ENCODE assay signal across 26 mouse cellular contexts in genomic region chr4:66057161-66057560, GRCm38 (mm10).
DNase-seq lines count a peak whose midpoint lies in the region; ATAC-seq and TF ChIP-seq lines count a peak whose summit lies in the region.
"Had no signal": no experiment of that assay in that cellular context is flagged by ENCODE, and none has a peak within 500 bp of the region (broad histone marks: within the 10 kb centered on the region; RNA-seq: fewer than 3 reads in every experiment).

No protein-coding gene starts in this region.

- no peak overlapping the region for H3K9ac ChIP-seq in heart, embryonic 11.5 days (ENCODE audit: low read depth, low read length)
- no peak overlapping the region for H3K9ac ChIP-seq in liver, embryonic 12.5 days
- H3K9ac ChIP-seq in liver, postnatal 0 days (replicated peaks): no peak overlapping the region
- no peak overlapping the region for H3K9ac ChIP-seq in lung, postnatal 0 days (replicated peaks; ENCODE audit: low read depth)
- H3K9ac ChIP-seq: embryonic facial prominence, embryonic 12.5 days; forebrain, embryonic 15.5 days; hindbrain, embryonic 14.5 days; lung, embryonic 14.5 days; midbrain, embryonic 15.5 days; neural tube, embryonic 15.5 days had no signal

- H3K27ac ChIP-seq in heart, embryonic 11.5 days (ENCODE audit: low read depth, low read length): no peak overlapping the region
- no peak overlapping the region for H3K27ac ChIP-seq in liver, embryonic 12.5 days
- no peak overlapping the region for H3K27ac ChIP-seq in liver, postnatal 0 days (ENCODE audit: low read depth)
- H3K27ac ChIP-seq in lung, postnatal 0 days (ENCODE audit: low read length): no peak overlapping the region
- H3K27ac ChIP-seq: embryonic facial prominence, embryonic 12.5 days; forebrain, embryonic 15.5 days; gastrocnemius, adult 2 months; hindbrain, embryonic 14.5 days; left cerebral cortex, adult 2 months; midbrain, embryonic 15.5 days; neural tube, embryonic 15.5 days had no signal

- H3K9me3 ChIP-seq in heart, embryonic 11.5 days (replicated peaks; ENCODE audit: control insufficient read depth, low read length): no peaks in the 10 kb centered on the region
- no peaks in the 10 kb centered on the region for H3K9me3 ChIP-seq in liver, embryonic 12.5 days (replicated peaks)
- H3K9me3 ChIP-seq in liver, postnatal 0 days (ENCODE audit: low read length): no peaks in the 10 kb centered on the region
- H3K9me3 ChIP-seq in lung, postnatal 0 days (ENCODE audit: low read length): no peaks in the 10 kb centered on the region
- H3K9me3 ChIP-seq: embryonic facial prominence, embryonic 12.5 days; forebrain, embryonic 15.5 days; midbrain, embryonic 15.5 days; neural tube, embryonic 15.5 days had no signal

- H3K4me2 ChIP-seq in heart, embryonic 11.5 days: no peak overlapping the region
- no peak overlapping the region for H3K4me2 ChIP-seq in liver, embryonic 12.5 days
- no peak overlapping the region for H3K4me2 ChIP-seq in liver, postnatal 0 days (ENCODE audit: low read depth, low read length)
- H3K4me2 ChIP-seq in lung, postnatal 0 days (replicated peaks; ENCODE audit: low read depth, low read length): no peak overlapping the region
- H3K4me2 ChIP-seq: embryonic facial prominence, embryonic 12.5 days; forebrain, embryonic 15.5 days; hindbrain, embryonic 14.5 days; lung, embryonic 14.5 days; midbrain, embryonic 15.5 days; neural tube, embryonic 15.5 days had no signal

- H3K4me1 ChIP-seq in heart, embryonic 11.5 days (ENCODE audit: control insufficient read depth, insufficient read depth, low read length): peaks cover 4% of the 10 kb centered on the region
- H3K4me1 ChIP-seq in liver, embryonic 12.5 days: peaks cover 6% of the 10 kb centered on the region; the same call in 1 of the 2 replicates
- H3K4me1 ChIP-seq in liver, postnatal 0 days (ENCODE audit: insufficient read depth): no peaks in the 10 kb centered on the region
- H3K4me1 ChIP-seq in lung, postnatal 0 days (ENCODE audit: insufficient read depth, low read depth, low read length): no peaks in the 10 kb centered on the region
- H3K4me1 ChIP-seq: embryonic facial prominence, embryonic 12.5 days; forebrain, embryonic 15.5 days; midbrain, embryonic 15.5 days; neural tube, embryonic 15.5 days had no signal

- TF ChIP-seq EP300 in liver, postnatal 0 days (IDR thresholded peaks at IDR 0.05; ENCODE audit: low read depth): 0 out of 2 replicates have a peak, but pooled peaks have one; percentile 19
- no peak for TF ChIP-seq EP300 in lung, postnatal 0 days (IDR thresholded peaks at IDR 0.05)

- intact Hi-C loops in heart, postnatal 36 days (cut with DNase I): no loop called here

- H3K27me3 ChIP-seq in heart, embryonic 11.5 days (ENCODE audit: control insufficient read depth, insufficient read depth, low read length): no peaks in the 10 kb centered on the region
- no peaks in the 10 kb centered on the region for H3K27me3 ChIP-seq in liver, embryonic 12.5 days (replicated peaks)
- H3K27me3 ChIP-seq in liver, postnatal 0 days (ENCODE audit: insufficient read depth, low read length): no peaks in the 10 kb centered on the region
- H3K27me3 ChIP-seq in lung, postnatal 0 days (replicated peaks; ENCODE audit: insufficient read depth, low read length): no peaks in the 10 kb centered on the region
- H3K27me3 ChIP-seq: embryonic facial prominence, embryonic 12.5 days; forebrain, embryonic 15.5 days; midbrain, embryonic 15.5 days; neural tube, embryonic 15.5 days had no signal

- DNase-seq in heart, postnatal 36 days: no peak
- no peak for DNase-seq in liver, postnatal 0 days
- no peak for DNase-seq in retina, embryonic 14.5 days (ENCODE audit: low spot score)
- no peak for DNase-seq in layer of hippocampus, postnatal 14 days (ENCODE audit: low spot score in 2 of 2)
- no peak for DNase-seq in lung, postnatal 0 days (ENCODE audit: low spot score)
- DNase-seq: adrenal gland, postnatal 14 days; cerebellum, adult 11 months; cerebellum, adult 9-10 months; cerebellum, postnatal 36 days; embryo, embryonic 11 days; gastrocnemius, adult 2 months; heart, postnatal 4 days; kidney, adult 11 months; kidney, postnatal 25 days; lung, embryonic 14.5 days; right cerebral cortex, adult 18-20 months; spleen, adult 18-20 months; thymus, postnatal 25 days had no signal

- no peak for TF ChIP-seq CTCF in liver, postnatal 0 days (IDR thresholded peaks at IDR 0.05; ENCODE audit: low read depth)
- no peak for TF ChIP-seq CTCF in lung, postnatal 0 days (IDR thresholded peaks at IDR 0.05)

- no peak overlapping the region for H3K4me3 ChIP-seq in heart, embryonic 11.5 days (ENCODE audit: low read depth, low read length)
- H3K4me3 ChIP-seq in liver, embryonic 12.5 days: no peak overlapping the region
- H3K4me3 ChIP-seq in liver, postnatal 0 days (ENCODE audit: low read depth, low read length): no peak overlapping the region
- no peak overlapping the region for H3K4me3 ChIP-seq in lung, postnatal 0 days (ENCODE audit: low read depth, low read length)
- H3K4me3 ChIP-seq: embryonic facial prominence, embryonic 12.5 days; forebrain, embryonic 15.5 days; gastrocnemius, adult 2 months; left cerebral cortex, adult 2 months; midbrain, embryonic 15.5 days; neural tube, embryonic 15.5 days had no signal

- peak; percentile 77 for ATAC-seq in heart, embryonic 11.5 days (replicated peaks; ENCODE audit: insufficient number of reproducible peaks, low FRiP score, low TSS enrichment)
- ATAC-seq in liver, embryonic 12.5 days: peak; percentile 70
- no peak for ATAC-seq in liver, postnatal 0 days
- ATAC-seq in lung, postnatal 0 days: no peak
- ATAC-seq: forebrain, embryonic 15.5 days; midbrain, embryonic 15.5 days had no signal

- H3K36me3 ChIP-seq in heart, embryonic 11.5 days (ENCODE audit: control insufficient read depth, insufficient read depth, low read length): no peaks in the 10 kb centered on the region
- no peaks in the 10 kb centered on the region for H3K36me3 ChIP-seq in liver, embryonic 12.5 days
- H3K36me3 ChIP-seq in liver, postnatal 0 days (replicated peaks; ENCODE audit: insufficient read depth, low read length): no peaks in the 10 kb centered on the region
- no peaks in the 10 kb centered on the region for H3K36me3 ChIP-seq in lung, postnatal 0 days (ENCODE audit: insufficient read depth, low read length)
- H3K36me3 ChIP-seq: embryonic facial prominence, embryonic 12.5 days; forebrain, embryonic 15.5 days; midbrain, embryonic 15.5 days; neural tube, embryonic 15.5 days had no signal

Comparison
In these comparisons a context has a peak if more than half of its experiments do, and no peak if none do; other contexts are left out.
1. ATAC-seq: peak in heart, embryonic 11.5 days (single experiment) and liver, embryonic 12.5 days (single experiment); none in liver, postnatal 0 days (single experiment) and lung, postnatal 0 days (single experiment).